Mouse (Mus musculus): ENCODE data around the gene Cdc14a. TPM values are rescaled to one million over a fixed set of nuclear protein-coding genes. Genes with fewer than 3 reads are reported as not detected.

The Cdc14a gene
- 7.1 TPM for polyA plus RNA-seq (2021)

DNA sequence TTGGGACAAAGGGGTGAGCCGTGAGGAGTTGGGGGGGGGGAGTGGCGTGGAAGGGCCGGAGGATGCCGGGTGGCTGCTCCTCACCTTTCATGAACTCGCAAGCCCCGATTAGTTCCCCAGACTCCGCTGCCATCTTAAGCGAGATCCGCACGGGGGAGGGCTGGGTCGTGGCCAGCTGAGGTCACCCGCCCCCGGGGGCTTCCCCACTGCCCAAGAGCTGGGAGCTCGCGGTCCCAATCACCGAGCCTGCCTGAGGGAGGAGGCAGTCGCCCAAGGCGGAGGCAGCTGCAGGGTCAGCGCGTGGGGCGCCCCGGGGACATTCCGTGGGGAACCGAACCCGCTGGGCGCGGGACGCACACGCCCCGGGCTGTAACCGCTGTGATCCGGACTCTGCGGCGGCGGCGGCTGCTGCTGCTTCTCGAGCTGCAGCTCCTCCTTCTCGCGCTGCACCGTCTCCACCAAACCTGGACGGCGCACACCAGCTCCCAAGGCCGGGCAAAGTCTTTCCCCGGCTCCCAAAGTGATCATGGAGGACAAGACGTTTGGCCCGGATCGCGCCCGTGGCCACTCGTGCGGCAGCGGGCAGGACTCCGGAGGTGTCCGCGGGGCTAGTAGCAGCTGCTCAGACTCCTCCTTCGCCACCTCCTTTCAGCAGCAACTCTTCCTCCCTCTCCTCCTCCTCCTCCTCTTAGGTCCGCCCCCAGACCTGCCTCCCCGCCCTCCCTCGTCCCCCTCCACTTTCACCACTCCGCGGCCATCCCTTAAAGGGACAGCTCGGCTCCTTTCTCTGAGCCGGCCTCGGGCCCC is at the start of gene Cdc14a:
Gene Cdc14a (minus strand): TSS at position 680 of the 807 bp plus-strand sequence.
- DNase-seq (ENCODE audit: low read depth, low spot score) (no peak), ATAC-seq (peak; percentile 77)
- in situ Hi-C loops (cut with MboI; ENCODE audit: low pct_unique_long_range_greater_than_20kb), result loop anchor here (5.0 kb wide), 2 partner anchors 69 to 81 kb away; no protein-coding TSS in a partner anchor
- ChIA-PET CTCF (interaction anchor here (0.7 to 3.5 kb wide), 23 partner anchors 9 to 121 kb away, joined by 3 to 14 read pairs (median 4); partner anchors contain the start of gene Dbt), POLR2A (interaction anchor here (0.6 to 1.3 kb wide), 4 partner anchors 28 to 233 kb away, joined by 3 to 4 read pairs (median 4); partner anchors contain the start of gene Sass6)
- H3K27me3 ChIP-seq, result no peaks in the 10 kb centered on the region
- no peak for TF ChIP-seq CTCF (IDR thresholded peaks at IDR 0.05)

DNA sequence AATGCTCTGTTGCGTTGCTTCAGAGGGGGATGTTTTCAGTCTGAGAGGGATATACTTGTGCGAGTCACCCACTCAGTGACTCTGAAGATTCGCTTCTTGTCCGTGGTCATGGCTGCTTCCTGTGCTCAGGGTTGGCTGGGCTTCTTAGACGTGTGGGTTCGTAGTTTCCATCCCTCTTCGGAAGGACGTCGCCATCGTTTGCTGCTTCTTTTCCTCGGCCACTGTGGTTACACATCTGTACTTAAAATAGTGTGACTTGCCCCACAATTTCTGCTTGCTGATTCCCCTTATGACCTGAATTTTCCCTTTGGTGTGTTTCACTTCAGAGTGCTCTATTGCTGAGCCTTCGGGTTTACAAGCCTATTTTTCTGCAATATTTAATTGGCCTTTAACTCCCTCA is 41.9 kb upstream of the Cdc14a start:
- no peaks in the 10 kb centered on the region for H3K27me3 ChIP-seq
- DNase-seq (ENCODE audit: low read depth, low spot score), result no peak
- ChIA-PET CTCF (interaction anchor here (1.2 to 1.7 kb wide), 2 partner anchors 11 to 41 kb away, joined by 3 to 4 read pairs; no protein-coding TSS in a partner anchor), POLR2A (no interaction called here)
- in situ Hi-C loops (cut with MboI; ENCODE audit: low pct_unique_long_range_greater_than_20kb), result no loop called here
- no peak for TF ChIP-seq CTCF (IDR thresholded peaks at IDR 0.05)
- no peak for ATAC-seq

DNA sequence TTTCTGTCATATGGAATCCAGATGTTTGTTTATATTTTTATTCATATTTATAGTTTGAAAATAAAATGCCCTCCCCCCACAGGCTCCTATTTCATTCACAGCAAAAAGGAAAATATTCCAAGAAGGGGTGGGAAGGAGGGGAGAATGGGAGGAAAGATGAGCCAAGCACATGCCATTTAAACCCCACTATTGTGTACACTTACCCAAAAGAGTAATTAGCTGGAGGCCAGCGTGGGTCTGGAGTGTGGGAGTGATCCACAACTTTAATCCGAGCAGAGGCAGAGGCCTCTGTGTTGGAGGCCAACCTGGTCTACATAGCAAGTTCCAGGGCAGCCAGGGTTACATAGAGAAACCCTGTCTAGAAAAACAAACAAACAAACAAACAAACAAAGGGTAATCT is 40.5 kb upstream of the Cdc14a start:
- DNase-seq (ENCODE audit: low read depth, low spot score) (no peak), ATAC-seq (no peak)
- in situ Hi-C loops (cut with MboI; ENCODE audit: low pct_unique_long_range_greater_than_20kb), result no loop called here
- TF ChIP-seq CTCF (IDR thresholded peaks at IDR 0.05), result no peak
- H3K27me3 ChIP-seq, result no peaks in the 10 kb centered on the region
- CTCF ChIA-PET, result interaction anchor here (0.7 to 1.8 kb wide), 2 partner anchors 19 to 40 kb away, joined by 3 to 5 read pairs; no protein-coding TSS in a partner anchor
- POLR2A ChIA-PET, result no interaction called here

DNA sequence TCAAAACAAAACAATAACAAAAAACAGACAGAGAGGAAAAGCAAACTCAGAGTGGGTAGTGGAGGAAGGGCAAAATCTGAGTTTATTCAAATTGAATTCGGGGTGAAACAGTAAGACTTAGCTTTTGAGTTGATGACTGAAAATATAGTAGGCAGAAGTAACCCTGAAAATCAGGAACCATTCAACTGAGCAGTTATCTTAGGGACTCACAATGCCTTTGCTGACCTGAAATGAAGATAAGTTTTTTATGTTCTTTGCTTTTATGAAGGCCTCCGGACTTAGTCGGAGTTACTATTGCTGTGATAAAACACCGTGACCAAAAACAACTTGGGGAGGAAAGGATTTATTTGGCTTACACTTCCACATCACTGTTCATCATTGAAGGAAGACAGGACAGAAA is 37.2 kb upstream of the Cdc14a start:
- H3K27me3 ChIP-seq, result no peaks in the 10 kb centered on the region
- TF ChIP-seq CTCF (IDR thresholded peaks at IDR 0.05), result no peak
- ChIA-PET CTCF (no interaction called here), POLR2A (no interaction called here)
- in situ Hi-C loops (cut with MboI; ENCODE audit: low pct_unique_long_range_greater_than_20kb), result no loop called here
- ATAC-seq, result no peak
- DNase-seq (ENCODE audit: low read depth, low spot score), result no peak

DNA sequence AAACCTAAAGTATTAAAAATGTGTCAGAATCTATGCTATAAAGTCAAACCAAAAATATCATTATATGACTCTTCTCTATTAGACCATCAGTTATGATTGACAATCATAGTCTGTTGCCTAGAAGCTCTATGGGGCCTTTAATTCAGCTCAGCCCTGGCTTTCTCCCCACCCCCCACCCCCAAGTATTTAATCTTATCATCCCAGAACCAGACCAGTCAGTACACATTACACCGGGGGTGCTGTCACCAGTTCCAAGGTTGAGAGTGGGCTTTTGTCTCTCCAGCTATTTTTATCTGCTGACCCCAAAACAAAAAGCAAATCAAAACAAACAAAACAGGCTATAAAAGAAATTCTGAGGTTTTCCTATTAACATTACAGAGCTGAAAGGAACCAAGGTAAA is 30.7 kb upstream of the Cdc14a start:
- no peak for DNase-seq (ENCODE audit: low read depth, low spot score)
- ATAC-seq, result no peak
- ChIA-PET CTCF (no interaction called here), POLR2A (interaction anchor here (0.9 kb wide), 1 partner anchor 34 kb away, joined by 4 read pairs; no protein-coding TSS in a partner anchor)
- TF ChIP-seq CTCF (IDR thresholded peaks at IDR 0.05), result no peak
- in situ Hi-C loops (cut with MboI; ENCODE audit: low pct_unique_long_range_greater_than_20kb), result no loop called here
- H3K27me3 ChIP-seq, result no peaks in the 10 kb centered on the region

DNA sequence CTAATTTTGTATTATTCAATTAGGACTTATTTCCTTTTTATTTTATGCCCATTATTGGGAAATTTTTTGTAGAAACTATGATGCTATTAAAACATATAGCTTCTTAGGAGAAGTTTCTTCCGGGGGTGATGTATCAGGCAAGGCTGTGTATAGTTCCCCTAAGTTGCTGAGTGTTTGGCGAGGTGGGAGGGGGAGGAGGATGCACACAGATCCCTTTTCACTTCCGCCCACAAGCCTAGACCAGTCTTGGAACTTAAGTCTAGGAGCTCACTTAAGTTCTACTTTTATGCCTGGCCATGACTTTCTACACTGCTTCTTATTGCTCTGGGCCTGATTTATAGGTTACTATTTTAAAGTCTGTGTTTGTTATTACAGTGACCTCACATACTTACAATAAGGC is 26.9 kb upstream of the Cdc14a start:
- no peak for DNase-seq (ENCODE audit: low read depth, low spot score)
- in situ Hi-C loops (cut with MboI; ENCODE audit: low pct_unique_long_range_greater_than_20kb), result no loop called here
- CTCF ChIA-PET, result interaction anchor here (0.9 to 1.1 kb wide), 2 partner anchors 8 to 23 kb away, joined by 3 read pairs; no protein-coding TSS in a partner anchor
- no peaks in the 10 kb centered on the region for H3K27me3 ChIP-seq
- ATAC-seq, result no peak
- POLR2A ChIA-PET, result no interaction called here
- no peak for TF ChIP-seq CTCF (IDR thresholded peaks at IDR 0.05)

DNA sequence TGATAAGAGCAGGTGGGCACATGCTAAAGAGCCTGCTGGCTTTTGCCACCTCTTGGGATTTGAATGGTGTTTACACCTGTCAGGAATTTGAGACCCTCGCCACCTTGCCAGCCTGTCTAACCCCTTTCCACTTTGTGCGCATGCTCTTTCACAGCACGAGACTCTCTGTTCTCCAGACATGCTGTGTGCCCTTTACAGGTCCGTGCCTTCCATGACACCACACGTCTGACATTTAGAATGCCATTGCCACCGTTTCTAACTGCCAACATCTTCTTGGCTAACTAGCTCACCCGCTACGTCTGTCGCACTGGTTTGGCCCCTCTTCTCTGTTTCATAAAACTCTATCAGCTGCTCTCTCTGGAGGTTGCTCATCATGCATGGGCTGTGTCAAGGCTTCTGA is 20.5 kb upstream of the Cdc14a start:
- DNase-seq (ENCODE audit: low read depth, low spot score) (no peak), ATAC-seq (no peak)
- CTCF ChIA-PET, result no interaction called here
- no peak for TF ChIP-seq CTCF (IDR thresholded peaks at IDR 0.05)
- peaks cover under 1% of the 10 kb centered on the region for H3K27me3 ChIP-seq
- POLR2A ChIA-PET, result no interaction called here
- in situ Hi-C loops (cut with MboI; ENCODE audit: low pct_unique_long_range_greater_than_20kb), result no loop called here

DNA sequence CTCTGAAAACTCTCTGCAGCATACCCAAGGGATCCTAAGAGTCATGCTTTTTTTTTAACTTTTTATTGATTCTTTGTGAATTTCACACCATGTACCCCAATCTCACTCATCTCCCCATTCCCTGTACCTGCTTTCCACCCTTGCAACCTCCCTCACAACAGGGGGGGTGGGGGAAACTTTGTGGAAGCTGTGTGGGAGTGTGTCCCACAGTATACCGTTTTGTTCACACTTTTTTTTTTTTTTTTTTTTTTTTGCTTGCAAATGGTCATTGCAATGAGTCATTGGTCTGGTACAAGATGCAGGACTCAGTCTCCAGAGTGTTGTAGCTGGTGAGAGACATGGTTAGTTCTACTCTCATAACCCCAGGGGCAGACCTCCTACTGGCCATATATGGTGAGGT is 19.0 kb upstream of the Cdc14a start:
- TF ChIP-seq CTCF (IDR thresholded peaks at IDR 0.05), result no peak
- in situ Hi-C loops (cut with MboI; ENCODE audit: low pct_unique_long_range_greater_than_20kb), result no loop called here
- ChIA-PET POLR2A (no interaction called here), CTCF (interaction anchor here (1.4 kb wide), 1 partner anchor 9 kb away, joined by 3 read pairs; no protein-coding TSS in a partner anchor)
- no peak for ATAC-seq
- DNase-seq (ENCODE audit: low read depth, low spot score), result no peak
- peaks cover 6% of the 10 kb centered on the region for H3K27me3 ChIP-seq

DNA sequence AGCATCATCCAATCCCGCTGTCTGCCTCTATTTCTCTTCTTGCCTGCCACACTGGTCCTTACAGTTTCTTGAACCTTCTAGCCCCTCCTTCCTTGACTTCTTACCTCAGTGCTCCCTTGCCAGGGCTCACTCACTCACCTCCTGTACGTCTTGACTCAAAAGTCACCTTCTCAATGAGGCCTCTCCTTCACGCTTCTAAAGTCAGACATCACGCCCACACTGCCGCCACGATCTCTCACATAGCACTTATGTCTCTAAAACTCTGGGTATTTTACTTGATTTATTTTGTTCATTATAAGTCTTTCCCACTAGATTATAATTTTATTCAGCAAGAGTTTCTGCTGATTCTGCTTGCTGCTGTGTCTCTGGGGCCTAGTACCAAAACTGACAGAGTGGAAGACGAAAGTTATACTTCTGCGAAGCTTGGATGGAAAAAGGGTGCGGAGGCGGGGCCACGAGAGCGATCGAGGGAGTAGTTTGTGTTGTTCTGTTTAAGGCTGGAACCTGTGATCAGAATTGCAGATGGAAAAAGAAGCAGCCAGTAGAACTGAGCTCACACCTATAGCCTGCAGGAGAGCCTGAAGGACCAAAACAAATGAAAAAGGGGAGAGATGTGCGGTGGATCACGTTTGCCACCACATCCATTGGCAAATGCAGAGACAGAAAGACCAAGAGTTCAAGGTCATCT is 17.8 kb upstream of the Cdc14a start:
- in situ Hi-C loops (cut with MboI; ENCODE audit: low pct_unique_long_range_greater_than_20kb), result no loop called here
- no peak for DNase-seq (ENCODE audit: low read depth, low spot score)
- ChIA-PET POLR2A (interaction anchor here (0.6 kb wide), 1 partner anchor 32 kb away, joined by 4 read pairs; no protein-coding TSS in a partner anchor), CTCF (interaction anchor here (1.2 to 2.8 kb wide), 4 partner anchors 10 to 32 kb away, joined by 3 to 7 read pairs (median 4); no protein-coding TSS in a partner anchor)
- TF ChIP-seq CTCF (IDR thresholded peaks at IDR 0.05), result no peak
- peaks cover 6% of the 10 kb centered on the region for H3K27me3 ChIP-seq
- ATAC-seq, result no peak

DNA sequence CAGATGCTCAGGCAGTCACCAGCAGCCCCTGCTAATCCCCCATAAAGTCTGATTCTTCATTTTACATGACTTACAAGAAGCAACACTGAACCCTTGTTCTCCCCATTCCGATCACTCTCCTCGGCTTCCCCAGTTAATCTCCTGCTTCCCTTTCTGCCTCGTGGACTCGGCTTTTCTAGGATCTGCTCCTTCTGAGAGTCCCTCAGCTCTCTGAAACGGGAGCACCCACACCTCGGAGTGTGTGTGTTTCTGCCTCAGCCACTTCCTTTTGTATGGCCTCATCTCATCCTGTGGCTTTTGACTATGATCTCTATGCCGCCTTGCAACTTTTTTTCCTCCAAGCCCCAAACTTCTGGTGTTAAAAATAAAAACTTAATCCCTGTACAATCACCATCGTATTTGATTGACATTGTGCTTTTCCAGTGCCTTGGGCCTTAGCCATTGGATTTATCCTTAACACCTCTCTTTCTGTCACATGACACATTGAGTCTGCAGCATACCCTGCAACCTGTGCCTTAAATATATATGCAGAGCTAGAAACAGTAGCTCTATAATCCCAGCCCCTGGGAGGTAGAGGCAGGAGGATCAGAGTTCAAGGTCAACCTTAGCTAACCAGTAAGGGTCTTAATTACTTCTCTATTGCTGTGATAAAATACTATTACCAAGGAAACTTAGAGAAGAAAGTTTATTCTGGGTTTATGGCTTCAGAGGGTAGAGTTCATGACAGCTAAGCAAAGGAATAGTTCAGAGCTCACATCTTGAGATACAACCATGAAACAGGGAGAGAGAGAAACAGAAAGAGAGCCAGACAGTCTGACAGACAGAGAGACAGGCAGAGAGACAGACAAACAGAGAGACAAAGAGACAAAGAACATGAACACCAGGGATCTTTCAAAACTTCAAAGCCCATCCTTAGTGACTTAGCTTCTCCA is 16.5 kb upstream of the Cdc14a start:
- DNase-seq (ENCODE audit: low read depth, low spot score) (no peak), ATAC-seq (no peak)
- in situ Hi-C loops (cut with MboI; ENCODE audit: low pct_unique_long_range_greater_than_20kb), result no loop called here
- ChIA-PET POLR2A (no interaction called here), CTCF (interaction anchor here (0.8 to 2.8 kb wide), 7 partner anchors 9 to 100 kb away, joined by 3 to 7 read pairs (median 3); no protein-coding TSS in a partner anchor)
- no peak for TF ChIP-seq CTCF (IDR thresholded peaks at IDR 0.05)
- peaks cover 6% of the 10 kb centered on the region for H3K27me3 ChIP-seq

All from Patski (cell line).